Mouse (Mus musculus): ENCODE measurements around the gene Ankrd11. TPM values are rescaled to one million over a fixed set of nuclear protein-coding genes. Genes with fewer than 3 reads are reported as not detected.
A peak's percentile ranks its signal among the peaks of the same experiment; 100 is the strongest.

The Ankrd11 gene
- polyA plus RNA-seq, 1 experiment from 2014 or later = 73.1 TPM

- WGBS = 18% methylated on average over 11 of the region's 11 CpGs
- peak; percentile 28; the same call in 1 of the 2 replicates for ATAC-seq (ENCODE audit: insufficient number of reproducible peaks, insufficient read depth, low FRiP score, low TSS enrichment)
- Histone ChIP-seq H3K27ac (no peak overlapping the region), H3K27me3 (0 out of 2 replicates have a peak, but pooled peaks cover 3% of the 10 kb centered on the region), H3K4me2 (replicated peaks) (no peak overlapping the region), H3K9ac (no peak overlapping the region), H3K9me3 (no peaks in the 10 kb centered on the region), H3K4me1 (peaks cover 22% of the 10 kb centered on the region), H3K36me3 (no peaks in the 10 kb centered on the region), H3K4me3 (no peak overlapping the region)
Measured at GRCm38 (mm10) chr8:122853340-122853771, 188.7 kb downstream of the Ankrd11 start.

- 53% methylated on average over 1 of the region's 1 CpGs for WGBS
- H3K4me2 ChIP-seq (replicated peaks) = no peak overlapping the region
- H3K4me3 ChIP-seq = no peak overlapping the region
- H3K27ac ChIP-seq = no peak overlapping the region
- 0 out of 2 replicates have a peak, but pooled peaks cover 3% of the 10 kb centered on the region for H3K27me3 ChIP-seq
- no peaks in the 10 kb centered on the region for H3K9me3 ChIP-seq
- H3K9ac ChIP-seq = no peak overlapping the region
- H3K4me1 ChIP-seq = peaks cover 24% of the 10 kb centered on the region
- no peaks in the 10 kb centered on the region for H3K36me3 ChIP-seq
- ATAC-seq (ENCODE audit: insufficient number of reproducible peaks, insufficient read depth, low FRiP score, low TSS enrichment) = no peak
Measured at GRCm38 (mm10) chr8:122852546-122852905, 189.6 kb downstream of the Ankrd11 start.

- Histone ChIP-seq H3K4me1 (peaks cover 24% of the 10 kb centered on the region), H3K9ac (no peak overlapping the region), H3K4me3 (no peak overlapping the region), H3K9me3 (no peaks in the 10 kb centered on the region), H3K4me2 (replicated peaks) (no peak overlapping the region), H3K27me3 (0 out of 2 replicates have a peak, but pooled peaks cover 3% of the 10 kb centered on the region), H3K27ac (no peak overlapping the region), H3K36me3 (no peaks in the 10 kb centered on the region)
- WGBS = 83% methylated on average over 12 of the region's 12 CpGs
- no peak for ATAC-seq (ENCODE audit: insufficient number of reproducible peaks, insufficient read depth, low FRiP score, low TSS enrichment)
Measured at GRCm38 (mm10) chr8:122851692-122852545, 190.2 kb downstream of the Ankrd11 start.

GRCm38 (mm10) chr8:122850641-122851240, 191.3 kb downstream of the Ankrd11 start:
- H3K27ac ChIP-seq = no peak overlapping the region
- no peak for ATAC-seq (ENCODE audit: insufficient number of reproducible peaks, insufficient read depth, low FRiP score, low TSS enrichment)
- 0 out of 2 replicates have a peak overlapping the region, but pooled peaks have one; percentile 1 for H3K4me2 ChIP-seq (replicated peaks)
- no peaks in the 10 kb centered on the region; the same call in 1 of the 2 replicates for H3K9me3 ChIP-seq
- no peak overlapping the region for H3K9ac ChIP-seq
- 64% methylated on average over 3 of the region's 3 CpGs for WGBS
- H3K4me3 ChIP-seq = no peak overlapping the region
- H3K4me1 ChIP-seq = peaks cover 24% of the 10 kb centered on the region
- no peaks in the 10 kb centered on the region for H3K36me3 ChIP-seq
- H3K27me3 ChIP-seq = 0 out of 2 replicates have a peak, but pooled peaks cover 3% of the 10 kb centered on the region

- peak overlapping the region; percentile 26; the same call in 1 of the 2 replicates for H3K4me3 ChIP-seq
Measured at GRCm38 (mm10) chr8:122849152-122849910, 192.7 kb downstream of the Ankrd11 start.

GRCm38 (mm10) chr8:122847829-122848561, 194.1 kb downstream of the Ankrd11 start, which contains the start of gene Cdh15:
Gene Cdh15, plus strand, starts transcription at chr8:122847966.
- peak; percentile 65 for ATAC-seq (ENCODE audit: insufficient number of reproducible peaks, insufficient read depth, low FRiP score, low TSS enrichment)
- Histone ChIP-seq H3K4me1 (peaks cover 13% of the 10 kb centered on the region), H3K27ac (peak within 1 kb of the TSS; percentile 12; the same call in 1 of the 2 replicates), H3K9ac (peak within 1 kb of the TSS; percentile 11; the same call in 1 of the 2 replicates), H3K4me2 (replicated peaks) (peak within 1 kb of the TSS; percentile 39), H3K4me3 (peak within 1 kb of the TSS; percentile 26), H3K9me3 (no peaks in the 10 kb centered on the region; the same call in 1 of the 2 replicates), H3K27me3 (0 out of 2 replicates have a peak, but pooled peaks cover 3% of the 10 kb centered on the region), H3K36me3 (no peaks in the 10 kb centered on the region)
- WGBS = 11% methylated on average over 18 of the region's 18 CpGs

More at GRCm38 (mm10) chr8:122849152-122849910, 192.7 kb downstream of the Ankrd11 start:
- Histone ChIP-seq H3K27me3 (0 out of 2 replicates have a peak, but pooled peaks cover 3% of the 10 kb centered on the region), H3K4me1 (peaks cover 24% of the 10 kb centered on the region), H3K36me3 (no peaks in the 10 kb centered on the region), H3K27ac (peak overlapping the region; percentile 24; the same call in 1 of the 2 replicates), H3K9ac (0 out of 2 replicates have a peak overlapping the region, but pooled peaks have one; percentile 24), H3K4me2 (replicated peaks) (peak overlapping the region; percentile 1; the same call in 1 of the 2 replicates), H3K9me3 (no peaks in the 10 kb centered on the region; the same call in 1 of the 2 replicates)
- WGBS = 51% methylated on average over 11 of the region's 11 CpGs
- ATAC-seq (ENCODE audit: insufficient number of reproducible peaks, insufficient read depth, low FRiP score, low TSS enrichment) = no peak

GRCm38 (mm10) chr8:122845662-122846061, 196.4 kb downstream of the Ankrd11 start:
- H3K27me3 ChIP-seq = 0 out of 2 replicates have a peak, but pooled peaks cover 3% of the 10 kb centered on the region
- no peak overlapping the region for H3K4me3 ChIP-seq
- no peak overlapping the region for H3K9ac ChIP-seq
- no peak for ATAC-seq (ENCODE audit: insufficient number of reproducible peaks, insufficient read depth, low FRiP score, low TSS enrichment)
- H3K36me3 ChIP-seq = no peaks in the 10 kb centered on the region
- 80% methylated on average over 4 of the region's 4 CpGs for WGBS
- no peak overlapping the region for H3K4me2 ChIP-seq (replicated peaks)
- peaks cover 10% of the 10 kb centered on the region for H3K4me1 ChIP-seq
- no peaks in the 10 kb centered on the region; the same call in 1 of the 2 replicates for H3K9me3 ChIP-seq
- no peak overlapping the region for H3K27ac ChIP-seq

GRCm38 (mm10) chr8:122844161-122844560, 197.9 kb downstream of the Ankrd11 start:
- H3K36me3 ChIP-seq = no peaks in the 10 kb centered on the region
- 66% methylated on average over 3 of the region's 3 CpGs for WGBS
- ATAC-seq (ENCODE audit: insufficient number of reproducible peaks, insufficient read depth, low FRiP score, low TSS enrichment) = no peak

GRCm38 (mm10) chr8:122836696-122837095, 205.4 kb downstream of the Ankrd11 start:
- Histone ChIP-seq H3K9me3 (no peaks in the 10 kb centered on the region), H3K4me2 (replicated peaks) (no peak overlapping the region), H3K9ac (no peak overlapping the region), H3K4me1 (no peaks in the 10 kb centered on the region), H3K27me3 (no peaks in the 10 kb centered on the region), H3K36me3 (no peaks in the 10 kb centered on the region), H3K4me3 (no peak overlapping the region), H3K27ac (no peak overlapping the region)
- ATAC-seq (ENCODE audit: insufficient number of reproducible peaks, insufficient read depth, low FRiP score, low TSS enrichment) = no peak
- WGBS = 93% methylated on average over 13 of the region's 13 CpGs

More at GRCm38 (mm10) chr8:122844161-122844560, 197.9 kb downstream of the Ankrd11 start:
- H3K27me3 ChIP-seq = no peaks in the 10 kb centered on the region
- H3K9me3 ChIP-seq = no peaks in the 10 kb centered on the region; the same call in 1 of the 2 replicates
- H3K27ac ChIP-seq = no peak overlapping the region
- peaks cover 8% of the 10 kb centered on the region for H3K4me1 ChIP-seq
- no peak overlapping the region for H3K9ac ChIP-seq
- H3K4me3 ChIP-seq = no peak overlapping the region
- H3K4me2 ChIP-seq (replicated peaks) = no peak overlapping the region

- H3K27ac ChIP-seq = no peak overlapping the region
- no peak for ATAC-seq (ENCODE audit: insufficient number of reproducible peaks, insufficient read depth, low FRiP score, low TSS enrichment)
- no peak overlapping the region for H3K4me2 ChIP-seq (replicated peaks)
- H3K9ac ChIP-seq = no peak overlapping the region
- no peaks in the 10 kb centered on the region for H3K9me3 ChIP-seq
- no peaks in the 10 kb centered on the region for H3K36me3 ChIP-seq
- no peak overlapping the region for H3K4me3 ChIP-seq
- no peaks in the 10 kb centered on the region for H3K4me1 ChIP-seq
- no peaks in the 10 kb centered on the region for H3K27me3 ChIP-seq
- WGBS = 84% methylated on average over 12 of the region's 12 CpGs
Measured at GRCm38 (mm10) chr8:122836199-122836598, 205.9 kb downstream of the Ankrd11 start.

Measured in embryonic facial prominence, embryonic 12.5 days (tissue).